Mouse (Mus musculus): Measurements from ENCODE around the gene Olfr270.
A peak's percentile ranks its signal among the peaks of the same experiment; 100 is the strongest.

Olfr270 gene

DNA sequence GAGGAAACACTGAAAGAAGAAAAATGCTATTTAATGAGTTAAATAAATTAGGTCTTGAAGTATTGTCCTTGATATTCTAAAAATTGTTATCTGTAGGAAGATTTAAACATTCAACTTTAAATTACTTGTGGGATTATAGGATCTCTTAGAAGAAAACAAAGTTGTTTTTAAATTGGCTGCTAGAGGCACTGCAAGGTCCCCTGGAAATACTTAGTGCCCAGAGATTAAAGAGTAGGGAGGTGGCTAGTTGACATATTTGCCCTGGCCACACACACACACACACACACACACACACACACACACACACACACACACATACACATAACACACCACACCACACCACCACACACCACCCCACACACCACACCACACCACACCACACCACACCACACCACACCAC, at the start of gene Olfr270:
Gene Olfr270, plus strand, starts transcription at position 301 of the 400 bp plus-strand sequence.
- DNase-seq (ENCODE audit: low spot score in 2 of 2), result no peak

DNA sequence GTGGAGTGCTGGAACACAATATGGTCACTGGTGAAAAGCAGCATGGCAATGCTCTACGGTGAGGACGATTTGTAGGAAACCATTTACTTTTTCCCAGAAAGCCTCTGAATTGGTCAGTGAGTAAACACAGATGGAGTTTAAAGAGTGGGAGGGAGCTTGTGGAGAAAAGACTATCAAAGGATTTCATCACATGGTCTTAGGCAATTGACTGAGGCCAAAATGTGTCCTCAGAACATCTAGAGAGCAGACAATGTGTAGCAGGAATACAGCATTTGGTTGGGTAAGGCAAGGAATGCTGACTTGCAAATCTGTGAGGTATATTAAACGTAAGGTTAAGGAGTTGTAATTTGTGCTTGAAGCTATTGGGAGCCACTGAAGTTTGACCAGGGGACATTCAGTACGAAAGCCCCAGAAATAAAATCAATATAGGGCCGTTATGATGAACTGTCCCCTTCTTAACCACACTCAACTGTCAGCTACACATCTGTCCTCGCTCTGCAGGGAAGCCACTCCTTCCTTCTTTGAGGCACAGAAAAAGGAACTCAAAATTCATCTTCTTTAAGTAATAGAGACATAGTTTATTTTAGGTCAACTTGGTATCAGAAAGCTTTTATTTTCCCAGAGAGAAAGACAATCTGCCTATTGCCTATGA, 47.6 kb upstream of the Olfr270 start:
- no peak for DNase-seq (ENCODE audit: low spot score in 2 of 2)

GRCm38 (mm10) chr4:52917311-52917688, 47.0 kb upstream of the Olfr270 start:
- no peak for DNase-seq (ENCODE audit: low spot score in 2 of 2)

DNA sequence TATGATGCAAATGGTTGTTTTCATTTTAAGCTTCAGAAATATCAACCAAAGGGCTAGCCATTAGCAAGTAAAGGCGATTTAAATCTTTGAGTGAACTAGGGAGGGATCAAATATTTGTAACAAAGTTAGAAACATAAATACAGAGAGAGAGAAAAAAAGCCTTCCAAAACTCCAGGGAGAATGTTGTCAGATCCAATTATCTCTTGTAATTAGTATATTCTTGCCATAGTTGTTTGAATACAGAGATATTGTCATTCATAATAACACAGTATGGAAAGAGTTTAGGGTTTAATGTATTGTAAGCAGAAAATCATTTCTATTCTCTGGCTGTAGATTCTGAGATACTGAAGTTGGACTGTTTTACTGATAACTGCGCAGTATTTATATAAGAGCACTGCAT, 45.3 kb upstream of the Olfr270 start, which contains the start of gene Olfr272:
Gene Olfr272, minus strand, starts transcription at position 101 of the 400 bp plus-strand sequence.
- no peak for DNase-seq (ENCODE audit: low spot score in 2 of 2)

GRCm38 (mm10) chr4:52930480-52930879, 33.9 kb upstream of the Olfr270 start:
- no peak for DNase-seq (ENCODE audit: low spot score in 2 of 2)

DNA sequence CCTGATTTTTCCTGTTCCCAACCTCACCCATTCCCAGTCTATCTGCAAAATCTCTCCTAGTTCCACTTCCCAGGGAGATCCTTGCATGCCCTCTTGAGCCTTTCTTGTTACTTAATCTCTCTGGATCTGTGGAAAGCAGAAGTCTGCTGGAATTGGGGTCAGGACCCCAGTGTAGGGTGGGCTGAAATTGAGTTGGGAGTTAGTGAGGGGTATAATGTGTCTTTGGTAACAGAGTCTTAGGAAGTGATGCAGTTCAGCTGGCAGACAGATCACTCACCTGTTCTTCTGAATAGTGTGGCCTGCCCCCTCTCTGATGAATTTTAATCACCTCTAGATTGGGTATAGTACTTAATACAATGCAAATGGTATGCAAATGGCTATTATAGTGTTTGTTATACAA, 17.7 kb upstream of the Olfr270 start:
- DNase-seq (ENCODE audit: low spot score in 2 of 2), result no peak

DNA sequence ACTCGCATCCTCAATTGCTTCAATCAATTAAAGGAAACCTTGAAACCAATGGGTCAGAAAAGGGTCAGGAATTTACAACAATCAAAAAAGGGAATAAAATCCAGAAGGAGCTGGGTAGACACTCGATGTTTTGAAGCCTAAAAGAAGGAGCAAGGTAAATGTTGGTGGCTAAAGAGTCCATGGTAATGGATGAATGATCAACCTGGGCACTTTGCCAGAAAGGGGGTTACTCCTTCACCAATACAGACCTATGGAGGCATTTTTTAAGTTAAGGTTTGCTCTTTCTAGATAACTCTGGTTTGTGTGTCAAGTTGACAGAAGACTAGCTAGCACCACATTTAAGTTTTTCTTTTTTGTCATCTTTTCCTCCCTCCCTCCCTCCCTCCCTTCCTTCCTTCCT, 15.3 kb upstream of the Olfr270 start:
- DNase-seq (ENCODE audit: low spot score in 2 of 2), result no peak

DNA sequence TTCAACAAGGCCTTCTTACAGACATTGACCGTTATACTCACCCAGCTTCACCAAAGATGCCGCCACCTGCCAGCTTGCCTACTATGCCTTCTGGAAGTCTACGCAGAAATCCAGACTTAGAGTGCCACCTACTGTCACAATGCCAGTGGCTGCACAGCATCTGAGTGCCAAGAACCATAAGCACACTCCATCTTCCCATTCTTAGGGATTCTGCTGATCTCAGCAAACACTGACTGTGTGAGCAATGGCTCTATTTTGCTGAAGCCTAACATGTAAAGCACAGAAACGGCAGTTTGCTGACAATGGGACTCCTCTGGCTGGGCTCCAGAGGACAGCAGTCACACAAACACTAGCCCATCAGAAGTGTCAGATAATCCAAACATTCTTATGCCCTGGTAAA, 5.7 kb upstream of the Olfr270 start:
- peak; percentile 26 to 37 for DNase-seq (ENCODE audit: low spot score in 2 of 2)

- DNase-seq (ENCODE audit: low spot score in 2 of 2), result no peak
These were observed 20.9 kb downstream of the Olfr270 start for GRCm38 (mm10) chr4:52985216-52985615.

DNA sequence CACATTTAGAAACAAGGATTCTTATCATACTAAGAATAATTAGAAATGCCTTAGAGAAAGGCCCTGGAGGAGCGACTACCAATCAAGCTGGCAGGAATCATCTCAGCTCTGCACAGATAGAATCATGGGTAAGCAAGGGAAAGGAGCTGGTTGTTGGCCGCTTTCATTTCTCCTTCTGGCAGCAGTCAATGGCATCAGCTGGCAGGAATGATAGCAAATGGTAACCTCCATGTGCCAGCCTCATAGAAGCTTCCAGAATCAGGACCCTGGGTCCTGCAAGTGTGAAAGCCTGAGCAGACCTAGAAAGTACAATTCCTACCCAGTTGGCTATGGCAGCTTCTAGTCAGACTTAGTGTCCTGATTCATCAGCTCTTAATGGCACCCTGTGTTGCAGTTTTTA, 21.9 kb downstream of the Olfr270 start:
- DNase-seq (ENCODE audit: low spot score in 2 of 2), result no peak

GRCm38 (mm10) chr4:52989248-52989647, 24.9 kb downstream of the Olfr270 start, which contains the start of gene Nipsnap3a:
Nipsnap3a (plus strand) TSS chr4:52989272.
- DNase-seq (ENCODE audit: low spot score in 2 of 2), result no peak

GRCm38 (mm10) chr4:52999449-52999848, 35.1 kb downstream of the Olfr270 start:
- DNase-seq (ENCODE audit: low spot score in 2 of 2), result no peak

DNA sequence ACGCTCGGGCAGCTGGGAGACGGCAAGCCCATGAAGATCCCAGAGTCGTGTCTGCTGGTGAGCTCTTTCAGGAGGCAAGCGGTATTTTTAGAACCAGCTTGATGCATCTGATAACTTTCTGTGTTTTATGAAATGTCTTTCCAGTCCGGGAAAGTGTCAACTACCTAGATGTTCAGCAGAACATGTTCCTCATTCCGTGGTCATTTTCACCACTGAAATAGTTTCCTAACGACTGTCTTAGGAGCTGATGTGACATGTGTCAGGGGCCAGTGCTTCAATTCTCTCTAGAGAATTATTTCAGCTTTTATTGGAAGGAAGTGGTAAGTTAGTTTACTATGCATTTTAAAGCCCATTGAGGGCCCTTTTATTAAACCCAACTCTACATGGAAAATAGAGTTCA, 35.8 kb downstream of the Olfr270 start:
- no peak for DNase-seq (ENCODE audit: low spot score in 2 of 2)

GRCm38 (mm10) chr4:53009183-53009582, 44.8 kb downstream of the Olfr270 start:
- DNase-seq (ENCODE audit: low spot score in 2 of 2), result no peak

GRCm38 (mm10) chr4:53009871-53010270, 45.5 kb downstream of the Olfr270 start:
- DNase-seq (ENCODE audit: low spot score in 2 of 2), result no peak

DNA sequence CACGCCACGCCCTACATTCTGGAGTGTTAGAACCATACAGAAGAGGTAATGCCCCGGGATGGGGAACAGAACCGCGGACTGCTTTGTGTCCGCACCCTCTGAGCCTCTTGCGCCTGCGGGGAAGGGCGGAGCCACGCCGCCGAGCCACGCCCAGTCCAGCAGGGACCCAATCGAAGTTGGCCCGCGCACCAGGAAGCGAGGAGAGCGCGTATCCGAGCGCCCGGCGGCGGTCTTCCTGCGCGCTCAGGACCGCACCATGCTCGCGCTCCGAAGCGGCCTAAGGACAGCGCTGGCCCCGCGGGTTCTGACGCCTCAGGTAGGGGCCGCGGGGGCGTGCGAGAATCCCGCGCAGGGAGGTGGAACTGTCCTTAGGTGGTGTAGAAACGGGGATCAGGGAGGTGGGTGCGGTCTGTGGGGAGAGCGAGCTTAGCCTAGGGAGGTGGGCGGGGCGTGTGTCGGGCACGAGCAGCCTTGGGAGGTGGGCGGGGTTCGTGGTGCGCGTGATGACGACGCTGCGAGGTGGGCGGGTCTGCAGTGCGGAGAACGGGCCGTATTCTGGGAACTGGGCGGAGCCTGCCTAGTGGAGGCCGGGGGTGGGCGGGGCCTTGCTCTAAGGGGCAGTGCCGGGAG, 47.5 kb downstream of the Olfr270 start, which contains the start of gene Nipsnap3b:
Gene Nipsnap3b, plus strand, starts transcription at position 149 of the 630 bp plus-strand sequence.
- peak; percentile 90 to 93 for DNase-seq (ENCODE audit: low spot score in 2 of 2)

GRCm38 (mm10) chr4:53014421-53014820, 50.1 kb downstream of the Olfr270 start:
- DNase-seq (ENCODE audit: low spot score in 2 of 2), result no peak

DNA sequence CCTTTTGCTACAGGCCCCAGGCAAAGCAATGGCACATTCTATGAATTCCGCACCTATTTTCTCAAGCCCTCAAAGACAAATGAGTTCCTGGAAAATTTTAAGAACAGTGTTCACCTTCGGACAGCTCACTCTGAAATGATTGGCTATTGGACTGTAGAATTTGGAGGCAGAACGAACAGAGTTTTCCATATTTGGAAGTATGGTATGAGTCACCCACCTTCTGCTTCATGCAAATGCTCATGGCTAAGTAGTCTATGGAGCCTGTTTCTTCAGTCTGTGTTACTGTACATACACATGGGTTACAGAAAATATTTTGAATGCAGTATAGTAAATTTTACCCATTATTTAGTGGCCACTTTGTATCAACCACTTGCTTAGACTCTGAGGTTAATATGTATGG, 50.7 kb downstream of the Olfr270 start:
- no peak for DNase-seq (ENCODE audit: low spot score in 2 of 2)

DNA sequence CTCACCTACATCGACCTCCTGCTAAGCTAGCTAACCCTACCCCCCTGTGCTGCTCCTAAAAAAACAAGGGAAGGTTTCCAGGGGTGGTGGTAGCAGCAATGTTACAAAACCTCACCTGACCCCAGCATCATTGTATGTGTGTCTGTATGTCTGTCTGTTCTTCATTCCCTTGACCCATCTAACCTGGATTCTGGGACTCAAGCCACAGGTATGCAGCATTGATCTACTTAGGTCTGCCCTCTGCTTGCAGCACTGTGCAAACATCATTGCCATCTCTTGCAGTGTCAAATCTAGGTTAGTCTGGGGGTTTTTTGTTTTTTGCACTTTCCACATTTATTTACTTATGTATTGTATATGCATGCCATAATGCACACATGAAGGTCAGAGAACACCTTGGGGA, 54.0 kb downstream of the Olfr270 start:
- no peak for DNase-seq (ENCODE audit: low spot score in 2 of 2)

Measured in frontal cortex, postnatal 14 days (tissue).